Mouse (Mus musculus): Measurements from ENCODE around the gene Klhl25. TPM values are rescaled to one million over a fixed set of nuclear protein-coding genes. Genes with fewer than 3 reads are reported as not detected.
"Not testable (repeated sequence)": the region's sequence is repeated elsewhere in the genome, so short reads cannot be mapped to it uniquely, and the experiment has no call there.

Gene Klhl25
- polyA plus RNA-seq, 1 experiment from 2014 or later = 10.2 TPM

GRCm38 (mm10) chr7:75881791-75882190 is 33.7 kb downstream of the Klhl25 start:
- no peak overlapping the region for H3K27ac ChIP-seq
- 76% methylated on average over 3 of the region's 3 CpGs for WGBS
- no peaks in the 10 kb centered on the region for H3K9me3 ChIP-seq
- H3K36me3 ChIP-seq = no peaks in the 10 kb centered on the region
- no peaks in the 10 kb centered on the region for H3K27me3 ChIP-seq (replicated peaks)
- no peak overlapping the region for H3K9ac ChIP-seq
- no peak overlapping the region for H3K4me2 ChIP-seq (replicated peaks)
- no peaks in the 10 kb centered on the region for H3K4me1 ChIP-seq (replicated peaks)
- H3K4me3 ChIP-seq (replicated peaks) = no peak overlapping the region
- ATAC-seq = no peak

- H3K27ac ChIP-seq = no peak overlapping the region
- no peaks in the 10 kb centered on the region for H3K27me3 ChIP-seq (replicated peaks)
- H3K9ac ChIP-seq = no peak overlapping the region
- H3K4me3 ChIP-seq (replicated peaks) = no peak overlapping the region
- no peaks in the 10 kb centered on the region for H3K4me1 ChIP-seq (replicated peaks)
- ATAC-seq = no peak
- 93% methylated on average over 4 of the region's 4 CpGs for WGBS
- H3K4me2 ChIP-seq (replicated peaks) = no peak overlapping the region
- no peaks in the 10 kb centered on the region for H3K36me3 ChIP-seq
- no peaks in the 10 kb centered on the region for H3K9me3 ChIP-seq
Measured at GRCm38 (mm10) chr7:75891466-75891865, 43.4 kb downstream of the Klhl25 start.

- no peak overlapping the region for H3K4me2 ChIP-seq (replicated peaks)
- whole genome bisulfite sequencing = 48% methylated on average over 3 of the region's 3 CpGs
- H3K27me3 ChIP-seq (replicated peaks) = no peaks in the 10 kb centered on the region
- H3K9me3 ChIP-seq = no peaks in the 10 kb centered on the region
- no peak for ATAC-seq
- no peak overlapping the region for H3K9ac ChIP-seq
- H3K27ac ChIP-seq = no peak overlapping the region
- H3K4me3 ChIP-seq (replicated peaks) = no peak overlapping the region
- H3K4me1 ChIP-seq (replicated peaks) = no peaks in the 10 kb centered on the region
- no peaks in the 10 kb centered on the region for H3K36me3 ChIP-seq
Measured at GRCm38 (mm10) chr7:75892737-75893136, 44.6 kb downstream of the Klhl25 start.

- Histone ChIP-seq H3K4me2 (replicated peaks) (no peak overlapping the region), H3K36me3 (no peaks in the 10 kb centered on the region), H3K4me3 (replicated peaks) (no peak overlapping the region), H3K9me3 (no peaks in the 10 kb centered on the region), H3K27me3 (replicated peaks) (no peaks in the 10 kb centered on the region), H3K9ac (no peak overlapping the region), H3K27ac (no peak overlapping the region), H3K4me1 (replicated peaks) (no peaks in the 10 kb centered on the region)
- ATAC-seq = no peak
- WGBS = 83% methylated on average over 8 of the region's 8 CpGs
Measured at GRCm38 (mm10) chr7:75893709-75894108, 45.6 kb downstream of the Klhl25 start.

- Histone ChIP-seq H3K36me3 (no peaks in the 10 kb centered on the region), H3K27me3 (replicated peaks) (no peaks in the 10 kb centered on the region), H3K4me1 (replicated peaks) (no peaks in the 10 kb centered on the region), H3K9me3 (no peaks in the 10 kb centered on the region), H3K9ac (no peak overlapping the region), H3K4me3 (replicated peaks) (no peak overlapping the region), H3K27ac (no peak overlapping the region), H3K4me2 (replicated peaks) (no peak overlapping the region)
- 86% methylated on average over 5 of the region's 5 CpGs for WGBS
- no peak for ATAC-seq
Measured at GRCm38 (mm10) chr7:75897041-75897440, 48.9 kb downstream of the Klhl25 start.

GRCm38 (mm10) chr7:75899102-75899501 is 51.0 kb downstream of the Klhl25 start:
- H3K9ac ChIP-seq = no peak overlapping the region
- 55% methylated on average over 6 of the region's 6 CpGs for WGBS
- no peaks in the 10 kb centered on the region for H3K27me3 ChIP-seq (replicated peaks)
- H3K4me3 ChIP-seq (replicated peaks) = no peak overlapping the region
- H3K36me3 ChIP-seq = no peaks in the 10 kb centered on the region
- H3K4me2 ChIP-seq (replicated peaks) = no peak overlapping the region
- no peak for ATAC-seq
- no peaks in the 10 kb centered on the region for H3K4me1 ChIP-seq (replicated peaks)
- H3K27ac ChIP-seq = no peak overlapping the region
- H3K9me3 ChIP-seq = no peaks in the 10 kb centered on the region

- ATAC-seq = no peak
- H3K9me3 ChIP-seq = no peaks in the 10 kb centered on the region
Measured at GRCm38 (mm10) chr7:75899517-75899916, 51.4 kb downstream of the Klhl25 start.

GRCm38 (mm10) chr7:75899954-75900353 is 51.8 kb downstream of the Klhl25 start:
- 69% methylated on average over 4 of the region's 4 CpGs for WGBS
- H3K4me3 ChIP-seq (replicated peaks) = no peak overlapping the region
- H3K27ac ChIP-seq = no peak overlapping the region
- no peak for ATAC-seq
- no peaks in the 10 kb centered on the region for H3K36me3 ChIP-seq
- no peaks in the 10 kb centered on the region for H3K4me1 ChIP-seq (replicated peaks)
- H3K9me3 ChIP-seq = no peaks in the 10 kb centered on the region
- H3K4me2 ChIP-seq (replicated peaks) = no peak overlapping the region
- no peak overlapping the region for H3K9ac ChIP-seq
- no peaks in the 10 kb centered on the region for H3K27me3 ChIP-seq (replicated peaks)

More at GRCm38 (mm10) chr7:75899517-75899916, 51.4 kb downstream of the Klhl25 start:
- WGBS = 48% methylated on average over 8 of the region's 8 CpGs
- Histone ChIP-seq H3K36me3 (no peaks in the 10 kb centered on the region), H3K27me3 (replicated peaks) (no peaks in the 10 kb centered on the region), H3K4me2 (replicated peaks) (no peak overlapping the region), H3K4me3 (replicated peaks) (no peak overlapping the region), H3K27ac (no peak overlapping the region), H3K4me1 (replicated peaks) (no peaks in the 10 kb centered on the region), H3K9ac (no peak overlapping the region)

GRCm38 (mm10) chr7:75905145-75905544 is 57.0 kb downstream of the Klhl25 start:
- H3K4me1 ChIP-seq (replicated peaks) = no peaks in the 10 kb centered on the region
- no peak overlapping the region for H3K4me3 ChIP-seq (replicated peaks)
- no peaks in the 10 kb centered on the region for H3K36me3 ChIP-seq
- 0 out of 2 replicates have a peak, but pooled peaks cover 3% of the 10 kb centered on the region for H3K27me3 ChIP-seq (replicated peaks)
- H3K9ac ChIP-seq = no peak overlapping the region
- no peaks in the 10 kb centered on the region for H3K9me3 ChIP-seq
- ATAC-seq = no peak
- 40% methylated on average over 2 of the region's 2 CpGs for WGBS
- no peak overlapping the region for H3K4me2 ChIP-seq (replicated peaks)
- H3K27ac ChIP-seq = no peak overlapping the region

- H3K27ac ChIP-seq = no peak overlapping the region
- H3K9ac ChIP-seq = no peak overlapping the region
- H3K27me3 ChIP-seq (replicated peaks) = 0 out of 2 replicates have a peak, but pooled peaks cover 3% of the 10 kb centered on the region
- peak overlapping the region; percentile 29 for H3K4me3 ChIP-seq (replicated peaks)
- 0 out of 2 replicates have a peak, but pooled peaks cover 4% of the 10 kb centered on the region for H3K4me1 ChIP-seq (replicated peaks)
- ATAC-seq = peak; percentile 81
- no peaks in the 10 kb centered on the region for H3K36me3 ChIP-seq
- H3K4me2 ChIP-seq (replicated peaks) = peak overlapping the region; percentile 52
- 5% methylated on average over 11 of the region's 11 CpGs for WGBS
- H3K9me3 ChIP-seq = no peaks in the 10 kb centered on the region
Measured at GRCm38 (mm10) chr7:75910035-75910651, 62.0 kb downstream of the Klhl25 start.

GRCm38 (mm10) chr7:75910652-75911035 is 62.5 kb downstream of the Klhl25 start:
- H3K9ac ChIP-seq = no peak overlapping the region
- no peak for ATAC-seq
- H3K4me3 ChIP-seq (replicated peaks) = no peak overlapping the region; the same call in 1 of the 2 replicates

GRCm38 (mm10) chr7:75913952-75914351 is 65.8 kb downstream of the Klhl25 start:
- no peak overlapping the region for H3K4me3 ChIP-seq (replicated peaks)
- ATAC-seq = peak; percentile 81
- 0 out of 2 replicates have a peak, but pooled peaks cover 4% of the 10 kb centered on the region for H3K4me1 ChIP-seq (replicated peaks)
- 2% methylated on average over 7 of the region's 7 CpGs for WGBS
- H3K9ac ChIP-seq = no peak overlapping the region
- no peaks in the 10 kb centered on the region for H3K27me3 ChIP-seq (replicated peaks)
- no peaks in the 10 kb centered on the region for H3K36me3 ChIP-seq
- H3K9me3 ChIP-seq = no peaks in the 10 kb centered on the region
- H3K27ac ChIP-seq = no peak overlapping the region
- H3K4me2 ChIP-seq (replicated peaks) = no peak overlapping the region

More at GRCm38 (mm10) chr7:75910652-75911035, 62.5 kb downstream of the Klhl25 start:
- Histone ChIP-seq H3K36me3 (no peaks in the 10 kb centered on the region), H3K4me1 (replicated peaks) (0 out of 2 replicates have a peak, but pooled peaks cover 4% of the 10 kb centered on the region), H3K27me3 (replicated peaks) (0 out of 2 replicates have a peak, but pooled peaks cover 3% of the 10 kb centered on the region), H3K27ac (no peak overlapping the region), H3K4me2 (replicated peaks) (peak overlapping the region; percentile 52), H3K9me3 (no peaks in the 10 kb centered on the region)
- 79% methylated on average over 8 of the region's 8 CpGs for WGBS

- H3K4me2 ChIP-seq (replicated peaks); H3K27ac ChIP-seq; H3K4me3 ChIP-seq (replicated peaks); H3K9ac ChIP-seq; H3K36me3 ChIP-seq; H3K9me3 ChIP-seq; ATAC-seq; H3K27me3 ChIP-seq (replicated peaks); H3K4me1 ChIP-seq (replicated peaks): not testable (repeated sequence)
- whole genome bisulfite sequencing = 71% methylated on average over 3 of the region's 3 CpGs
Measured at GRCm38 (mm10) chr7:75915550-75915949, 67.4 kb downstream of the Klhl25 start.

Measured in intestine, embryonic 15.5 days (tissue).